In the genomic region with DNA sequence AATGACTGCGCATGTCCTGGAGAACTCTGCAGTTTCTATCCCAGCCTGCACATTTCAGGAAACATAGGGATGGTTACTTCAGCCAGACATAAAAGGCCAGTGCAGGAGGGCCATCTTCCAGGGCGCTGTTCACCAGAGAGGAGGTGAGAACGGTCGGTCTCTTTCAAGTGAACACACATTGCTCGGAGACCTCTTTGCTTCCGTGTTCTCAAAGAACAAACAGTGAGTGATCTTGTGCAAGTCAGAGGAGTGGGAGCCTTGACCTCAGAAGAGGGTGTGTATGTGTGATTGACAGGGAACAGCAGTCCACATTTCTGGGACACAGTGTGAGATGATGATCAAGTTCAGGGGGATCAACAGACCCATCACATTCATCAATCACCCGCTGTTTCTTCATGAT, we compare ENCODE assay signal across 20 mouse cellular contexts.
"Had no signal": no experiment of that assay in that cellular context is flagged by ENCODE, and none has a peak within 500 bp of the region (broad histone marks: within the 10 kb centered on the region; RNA-seq: fewer than 3 reads in every experiment).

No protein-coding gene starts in this region.

- H3K4me3 ChIP-seq: gastrocnemius, adult 2 months; heart, adult 2 months; heart, embryonic 13.5 days; heart, embryonic 15.5 days; hindbrain, embryonic 10.5 days; hindbrain, embryonic 12.5 days; layer of hippocampus, adult 2 months; limb, embryonic 10.5 days; limb, embryonic 12.5 days had no signal

- DNase-seq: gastrocnemius, adult 2 months; gastrocnemius, postnatal 10 days; gastrocnemius, postnatal 25 days; heart, adult 2 months; heart, postnatal 14 days; heart, postnatal 4 days; kidney, adult 18-20 months; kidney, adult 8-10 months; kidney, postnatal 10 days; kidney, postnatal 25 days; kidney, postnatal 4 days; liver had no signal

- H3K27ac ChIP-seq: gastrocnemius, adult 2 months; heart, adult 2 months; heart, embryonic 13.5 days; heart, embryonic 15.5 days; hindbrain, embryonic 10.5 days; hindbrain, embryonic 12.5 days; hindbrain, embryonic 14.5 days; layer of hippocampus, adult 2 months; limb, embryonic 10.5 days; limb, embryonic 12.5 days had no signal
